Mouse (Mus musculus) adrenal gland, adult 18-20 months (tissue): ENCODE measurements around the gene Ric1. TPM values are rescaled to one million over a fixed set of nuclear protein-coding genes. Genes with fewer than 3 reads are reported as not detected.

ENCODE experiments used
- DNase-seq, 2 experiments: peaks; one replicate each; pipeline ENCODE4 v3.0.0; 2021 to 2022; ENCODE audit warnings: low spot score in 2 of 2
- total RNA-seq, 2 experiments: library from RNA; stranded (reverse); gene quantifications; 1 replicate in 1 of 2; 2 replicates in 1 of 2; pipeline ENCODE4 v1.2.3; 2021

The Ric1 gene
- total RNA-seq, 2 experiments from 2014 or later, result 30.2 to 34.3 TPM

GRCm38 (mm10) chr19:29603548-29604353 is 81.7 kb downstream of the Ric1 start:
- no peak for DNase-seq

- no peak for DNase-seq
Observed at GRCm38 (mm10) chr19:29604653-29605052, 82.6 kb downstream of the Ric1 start.

DNA sequence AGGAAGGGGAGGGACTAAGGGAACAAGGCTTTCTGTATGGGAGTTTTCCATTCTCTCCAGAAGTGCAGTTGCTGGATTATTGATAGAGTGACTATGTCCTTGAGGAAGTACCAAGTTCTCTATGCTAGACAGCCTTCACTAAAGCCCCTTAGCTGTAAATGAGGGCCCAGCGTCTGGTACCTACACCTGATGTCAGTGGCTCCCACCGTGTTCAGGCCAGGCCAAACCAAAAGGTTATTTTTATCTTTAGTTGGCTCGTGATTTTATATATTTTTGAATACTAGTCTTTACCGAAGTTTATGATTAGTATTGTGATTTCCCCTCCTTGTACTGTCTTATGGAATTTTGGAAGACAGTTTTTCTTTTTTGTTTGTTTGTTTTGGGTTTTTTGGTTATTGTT is 85.4 kb downstream of the Ric1 start:
- DNase-seq, result no peak

GRCm38 (mm10) chr19:29608212-29608611 is 86.1 kb downstream of the Ric1 start:
- no peak for DNase-seq

DNA sequence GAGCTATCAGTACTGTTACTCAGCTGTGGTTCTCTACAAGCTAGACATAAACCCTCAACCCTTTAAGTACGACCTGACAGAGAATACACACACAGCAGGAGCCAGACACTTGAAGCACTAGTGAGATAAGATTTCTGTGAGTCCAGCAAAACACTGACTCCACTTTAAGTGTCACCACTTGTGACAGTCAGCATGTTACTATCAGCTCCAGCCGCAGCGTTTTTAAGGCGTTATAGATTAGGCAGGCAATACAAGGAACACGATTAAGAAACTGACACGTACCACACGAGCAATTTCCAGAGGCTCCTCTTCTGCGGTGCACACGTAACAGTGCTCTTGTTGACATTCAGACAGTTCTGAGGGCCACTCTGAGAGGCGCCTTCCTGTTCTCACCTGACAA is 88.8 kb downstream of the Ric1 start:
- DNase-seq, result no peak

DNA sequence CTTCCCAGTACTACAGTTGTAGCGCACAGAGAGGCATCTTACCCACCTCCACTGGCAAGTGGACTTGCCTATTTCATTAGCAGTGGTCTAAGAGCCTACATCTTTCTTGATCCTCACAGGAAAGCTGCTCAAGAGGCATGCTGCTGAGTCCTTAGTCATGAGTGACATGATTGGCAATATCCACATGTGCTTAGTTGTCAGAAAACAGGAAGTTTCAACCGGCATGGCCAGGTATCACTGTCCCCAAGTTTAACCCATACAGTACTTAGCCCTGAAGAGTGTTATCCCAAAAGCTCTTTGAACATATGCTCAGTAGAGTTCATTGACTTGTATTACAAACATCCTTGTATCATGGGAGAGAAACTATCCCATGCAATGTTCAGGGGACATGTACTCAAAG is 90.0 kb downstream of the Ric1 start:
- DNase-seq, result no peak

GRCm38 (mm10) chr19:29641055-29641454 is 119.0 kb downstream of the Ric1 start:
- DNase-seq, result peak in 1 of 2 experiments; percentile 28

DNA sequence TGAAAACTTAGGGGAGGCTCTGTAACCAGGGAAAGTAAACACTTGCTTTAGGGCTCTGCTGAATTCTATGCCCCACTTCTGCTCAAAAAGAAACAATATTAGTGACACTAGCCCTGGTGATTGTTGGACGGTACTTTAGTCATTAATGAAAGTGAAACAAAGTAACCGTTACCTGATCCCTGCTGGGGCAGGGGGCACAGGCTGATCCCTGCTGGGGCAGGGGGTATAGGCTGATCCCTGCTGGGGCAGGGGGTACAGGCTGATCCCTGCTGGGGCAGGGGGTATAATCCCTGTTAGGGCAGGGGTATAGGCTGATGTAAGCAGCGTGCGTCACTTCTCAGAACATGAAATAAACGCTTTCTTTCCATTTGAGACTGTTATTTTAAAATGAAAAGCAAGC is 119.4 kb downstream of the Ric1 start:
- DNase-seq, result no peak

- DNase-seq, result no peak
Observed at GRCm38 (mm10) chr19:29642211-29642610, 120.1 kb downstream of the Ric1 start.

DNA sequence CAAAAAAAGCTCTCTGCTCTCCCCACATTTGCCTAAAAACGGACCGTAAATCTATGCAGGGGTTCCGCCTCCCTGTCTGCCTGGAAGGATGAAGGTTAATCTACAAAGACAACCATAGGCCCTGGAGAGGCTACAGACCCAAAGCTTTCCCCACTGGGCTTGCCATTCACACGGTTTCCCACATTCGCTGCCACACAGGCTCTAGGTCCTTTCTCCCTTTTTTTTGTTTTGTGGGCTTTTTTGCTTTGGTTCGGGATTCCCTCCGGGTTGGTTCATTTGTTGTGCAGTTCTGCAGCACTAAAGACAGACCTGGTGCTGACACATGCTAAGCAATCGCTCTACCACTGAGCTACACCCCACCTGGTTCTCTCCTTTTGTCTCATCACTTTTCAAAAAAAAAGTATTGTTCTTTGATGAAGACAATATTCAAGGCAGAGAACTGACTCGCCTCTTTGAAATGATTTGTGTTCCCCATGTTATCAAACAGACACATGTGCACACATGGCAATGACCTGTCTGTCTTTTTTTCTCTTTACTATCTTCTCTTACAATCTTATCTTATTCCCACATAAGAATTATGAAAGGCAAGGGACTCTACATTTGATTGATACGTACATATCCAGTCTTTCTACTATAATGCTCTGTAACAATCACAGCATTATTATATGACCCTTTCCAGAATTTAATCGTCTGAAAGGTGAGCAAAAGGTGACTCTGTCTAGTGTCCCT is 121.3 kb downstream of the Ric1 start:
- no peak for DNase-seq

DNA sequence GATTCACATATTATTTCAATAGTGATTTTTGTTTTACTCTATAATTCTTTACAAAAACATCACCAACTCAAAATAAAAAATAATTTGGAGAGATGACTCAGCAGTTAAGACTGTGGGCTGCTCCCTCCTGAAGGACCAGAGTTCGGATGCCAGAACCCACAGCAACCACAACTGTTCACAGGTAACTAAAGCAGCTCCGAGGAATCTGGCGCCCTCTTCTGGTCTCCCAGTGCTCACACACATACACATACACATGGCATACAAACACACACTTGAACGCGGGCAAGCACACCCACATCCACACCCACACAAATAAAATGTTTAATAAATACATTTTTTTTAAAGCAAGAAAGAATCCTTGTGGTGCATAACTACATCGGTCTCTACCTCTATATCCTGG is 122.7 kb downstream of the Ric1 start:
- DNase-seq, result no peak

- peak; percentile 99 for DNase-seq
Observed at GRCm38 (mm10) chr19:29647651-29648549, 125.8 kb downstream of the Ric1 start, which contains the start of gene Ermp1. Gene Ermp1 (minus strand): TSS chr19:29648415.

DNA sequence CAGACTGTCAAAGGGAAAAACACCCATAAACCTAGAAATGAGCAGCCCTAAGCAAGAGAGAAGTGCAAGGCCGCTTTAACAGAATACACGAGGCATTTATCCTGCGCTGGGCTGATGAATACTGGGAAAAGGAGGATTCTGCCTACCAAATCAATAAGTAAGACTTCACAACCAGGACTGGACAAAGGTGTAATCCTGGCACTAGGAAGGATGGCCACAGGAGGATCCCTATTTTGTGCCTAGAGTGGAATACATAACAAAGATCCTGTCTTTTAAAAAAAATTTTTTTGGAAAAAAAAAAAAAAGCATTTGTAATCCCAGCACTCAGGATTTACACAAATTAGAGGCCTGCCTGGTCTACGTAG is 126.5 kb downstream of the Ric1 start:
- DNase-seq, result no peak

DNA sequence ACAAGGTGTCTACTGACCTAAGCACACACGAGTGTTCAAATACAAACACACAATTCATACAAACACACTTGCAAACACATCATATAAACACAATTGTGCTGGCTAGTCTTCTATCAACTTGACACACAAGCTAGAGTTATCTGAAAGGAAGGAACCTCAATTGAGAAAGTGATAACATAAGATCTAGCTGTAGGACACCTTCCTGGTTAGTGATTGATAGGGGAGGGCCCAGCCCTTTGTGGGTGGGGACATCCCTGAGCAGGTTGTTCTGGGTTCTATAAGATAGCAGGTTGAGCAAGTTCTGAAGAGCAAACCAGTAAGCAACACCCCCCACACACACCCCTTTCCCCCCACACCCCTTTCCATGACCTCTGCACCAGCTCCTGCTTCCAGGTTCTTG is 127.6 kb downstream of the Ric1 start:
- no peak for DNase-seq

GRCm38 (mm10) chr19:29653768-29654265 is 131.7 kb downstream of the Ric1 start:
- no peak for DNase-seq

GRCm38 (mm10) chr19:29655148-29655547 is 133.1 kb downstream of the Ric1 start:
- no peak for DNase-seq

GRCm38 (mm10) chr19:29656029-29656428 is 133.9 kb downstream of the Ric1 start:
- no peak for DNase-seq
